Mouse (Mus musculus) heart, embryonic 14.5 days (tissue): ENCODE data around the gene Mdm1. TPM values are rescaled to one million over a fixed set of nuclear protein-coding genes. Genes with fewer than 3 reads are reported as not detected.

Source experiments
- ATAC-seq: fragments of 200-750 bp; cut with Nextera tagmentation; 2 replicates; pipeline ENCODE4 v1.8.0; 2017; ENCODE audit warnings: low read depth, moderate TSS enrichment; ENCODE audit not compliant: insufficient number of reproducible peaks, insufficient read depth, low FRiP score
- H3K27ac ChIP-seq, 2 experiments: fragments of 200-500 bp in 1 of 2; fragments of 300-500 bp in 1 of 2; sonication (generic) in 1 of 2; replicated peaks in 1 of 2; 2 replicates each; pipeline ENCODE4 v1.5.1; 2012 to 2014; ENCODE audit warnings: low read depth in 2 of 2, low read length in 2 of 2, control low read depth in 1 of 2, mild to moderate bottlenecking in 1 of 2, mixed read lengths in 1 of 2; ENCODE audit not compliant: control insufficient read depth in 1 of 2, insufficient read depth in 1 of 2
- H3K27me3 ChIP-seq: fragments of 300-500 bp; sonication (generic); 2 replicates; pipeline ENCODE4 v1.6.1; 2014; ENCODE audit warnings: mild to moderate bottlenecking, low read length, control low read depth; ENCODE audit not compliant: control insufficient read depth, insufficient read depth
- H3K36me3 ChIP-seq: fragments of 300-500 bp; sonication (generic); 2 replicates; pipeline ENCODE4 v1.6.1; 2014; ENCODE audit warnings: mild to moderate bottlenecking, control low read depth, low read length, mixed read lengths; ENCODE audit not compliant: control insufficient read depth, insufficient read depth
- H3K4me1 ChIP-seq, 2 experiments: fragments of 200-500 bp in 1 of 2; fragments of 300-500 bp in 1 of 2; sonication (generic) in 1 of 2; 2 replicates each; pipeline ENCODE4 v1.6.1; 2012 to 2014; ENCODE audit warnings: low read length in 2 of 2, control low read depth in 1 of 2, mixed read lengths in 1 of 2; ENCODE audit not compliant: control insufficient read depth in 2 of 2, insufficient read depth in 2 of 2
- H3K4me2 ChIP-seq: fragments of 300-500 bp; sonication (generic); 2 replicates; pipeline ENCODE4 v1.6.1; 2014; ENCODE audit warnings: mild to moderate bottlenecking, low read length
- H3K4me3 ChIP-seq, 2 experiments: fragments of 200-500 bp in 1 of 2; fragments of 300-500 bp in 1 of 2; sonication (generic) in 1 of 2; 2 replicates each; pipeline ENCODE4 v1.5.1; 2012 to 2014; ENCODE audit warnings: low read length in 2 of 2, mild to moderate bottlenecking in 2 of 2, control low read depth in 1 of 2, low read depth in 1 of 2, moderate library complexity in 1 of 2; ENCODE audit not compliant: control insufficient read depth in 1 of 2, insufficient read depth in 1 of 2
- H3K9ac ChIP-seq: fragments of 300-500 bp; sonication (generic); 2 replicates; pipeline ENCODE4 v1.6.1; 2014; ENCODE audit warnings: mild to moderate bottlenecking, low read length
- H3K9me3 ChIP-seq: fragments of 300-500 bp; sonication (generic); 2 replicates; pipeline ENCODE4 v1.6.1; 2016; ENCODE audit warnings: low read length, control low read depth; ENCODE audit not compliant: control insufficient read depth
- WGBS: fragments of 180-500 bp; shearing (Covaris S2); extraction: QIAGEN DNeasy Blood & Tissue Kit; methylation state at CpG from one replicate; pipeline ENCODE4 v1.1.7; 2014; 5-methylcytosine and 5-hydroxymethylcytosine counted together
- polyA plus RNA-seq: library from polyadenylated mRNA; unstranded; fragments of >200 nt; fragmentation: Nextera tagmentation; extraction: Ambion mirVana; gene quantifications from 2 replicates; pipeline ENCODE4 v1.2.1, GENCODE M21; 2014

The Mdm1 gene
- polyA plus RNA-seq, 1 experiment from 2014 or later, result 12.0 TPM

DNA sequence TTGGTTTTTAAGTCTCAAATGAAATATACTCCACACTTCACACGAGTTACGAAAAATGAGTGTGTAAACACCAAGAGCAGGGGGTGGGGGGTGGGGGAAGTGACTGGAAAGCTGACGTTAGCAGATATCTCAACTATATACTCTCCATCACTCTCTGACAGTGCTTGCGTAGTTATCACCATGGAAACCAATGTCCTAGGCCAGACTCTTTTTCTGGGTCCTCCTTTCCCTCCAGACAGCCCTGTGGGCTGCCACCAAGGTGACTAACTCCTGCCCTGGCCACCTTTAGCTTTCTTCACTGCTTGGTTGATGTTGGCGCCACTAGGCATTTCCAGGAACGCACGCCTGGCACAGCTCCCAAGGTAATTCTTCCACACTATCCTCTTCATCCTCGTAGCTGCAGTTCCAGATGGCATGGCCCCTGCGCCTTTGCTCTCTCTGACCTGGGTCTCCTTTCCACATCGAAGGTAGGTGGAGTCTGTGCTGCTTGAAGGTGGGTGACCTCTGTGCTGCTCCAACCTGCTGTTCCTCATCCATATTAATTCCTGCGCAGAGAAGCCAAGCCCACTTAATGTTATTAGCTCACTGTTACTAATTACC is 29.2 kb upstream of the Mdm1 start:
- Histone ChIP-seq H3K9ac (no peak overlapping the region), H3K4me3 (no peak overlapping the region), H3K27ac (no peak overlapping the region), H3K36me3 (no peaks in the 10 kb centered on the region), H3K9me3 (no peaks in the 10 kb centered on the region), H3K27me3 (no peaks in the 10 kb centered on the region), H3K4me1 (peaks cover 2 to 5% of the 10 kb centered on the region in 2 experiments; a peak in 3 of 4 replicates), H3K4me2 (no peak overlapping the region)
- ATAC-seq, result no peak
- WGBS, result 70% methylated on average over 11 of the region's 11 CpGs

GRCm38 (mm10) chr10:118113256-118113682 is 28.3 kb upstream of the Mdm1 start:
- Histone ChIP-seq H3K27ac (no peak overlapping the region), H3K9ac (no peak overlapping the region), H3K27me3 (no peaks in the 10 kb centered on the region), H3K36me3 (no peaks in the 10 kb centered on the region), H3K4me3 (no peak overlapping the region), H3K4me1 (peaks cover 2 to 5% of the 10 kb centered on the region in 2 experiments; a peak in 3 of 4 replicates), H3K9me3 (no peaks in the 10 kb centered on the region), H3K4me2 (no peak overlapping the region)
- WGBS, result 45% methylated on average over 9 of the region's 9 CpGs
- no peak for ATAC-seq

DNA sequence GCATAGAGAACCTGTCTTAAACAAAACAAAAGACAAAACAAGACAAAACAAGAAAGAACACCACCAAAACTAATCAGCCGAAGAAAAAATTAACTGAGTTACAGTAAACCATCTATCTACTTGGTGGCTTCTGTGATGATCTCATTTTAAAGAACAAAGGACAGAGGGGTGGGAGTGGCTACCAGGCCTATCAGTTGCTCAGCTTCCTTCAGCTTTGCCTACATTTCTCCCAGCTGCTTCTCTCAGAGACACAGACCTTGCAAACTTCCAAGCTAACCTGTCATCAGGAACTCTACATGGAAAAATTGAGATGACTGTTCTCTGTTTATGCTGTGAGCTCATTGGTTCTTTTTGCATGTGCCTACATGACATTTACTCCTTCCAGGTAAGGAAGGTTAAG is 27.3 kb upstream of the Mdm1 start:
- 77% methylated on average over 1 of the region's 1 CpGs for WGBS
- H3K36me3 ChIP-seq, result no peaks in the 10 kb centered on the region
- no peak for ATAC-seq
- H3K4me3 ChIP-seq, result no peak overlapping the region
- H3K4me2 ChIP-seq, result no peak overlapping the region
- no peaks in the 10 kb centered on the region for H3K9me3 ChIP-seq
- H3K4me1 ChIP-seq, result peaks cover 2 to 5% of the 10 kb centered on the region in 2 experiments; a peak in 3 of 4 replicates
- no peaks in the 10 kb centered on the region for H3K27me3 ChIP-seq
- no peak overlapping the region for H3K27ac ChIP-seq
- no peak overlapping the region for H3K9ac ChIP-seq

- H3K4me2 ChIP-seq, result no peak overlapping the region
- H3K27me3 ChIP-seq, result no peaks in the 10 kb centered on the region
- WGBS, result 89% methylated on average over 2 of the region's 2 CpGs
- H3K27ac ChIP-seq, result no peak overlapping the region
- no peaks in the 10 kb centered on the region for H3K36me3 ChIP-seq
- ATAC-seq, result no peak
- H3K9ac ChIP-seq, result no peak overlapping the region
- H3K9me3 ChIP-seq, result no peaks in the 10 kb centered on the region
- H3K4me1 ChIP-seq, result peaks cover 2 to 3% of the 10 kb centered on the region in 2 experiments; a peak in 3 of 4 replicates
- no peak overlapping the region for H3K4me3 ChIP-seq
These were observed 25.2 kb upstream of the Mdm1 start for GRCm38 (mm10) chr10:118116456-118116855.

- Histone ChIP-seq H3K4me2 (peak overlapping the region; percentile 42), H3K9me3 (no peaks in the 10 kb centered on the region), H3K4me3 (no peak overlapping the region), H3K27ac (no peak overlapping the region), H3K27me3 (no peaks in the 10 kb centered on the region), H3K9ac (peak overlapping the region; percentile 11; the same call in 1 of the 2 replicates), H3K4me1 (no peaks in the 10 kb centered on the region), H3K36me3 (no peaks in the 10 kb centered on the region)
- 53% methylated on average over 25 of the region's 25 CpGs for WGBS
- no peak for ATAC-seq
These were observed 20.3 kb upstream of the Mdm1 start for GRCm38 (mm10) chr10:118121047-118121936.

- no peak overlapping the region for H3K4me3 ChIP-seq
- H3K9me3 ChIP-seq, result no peaks in the 10 kb centered on the region
- 50% methylated on average over 13 of the region's 13 CpGs for WGBS
- no peak overlapping the region for H3K27ac ChIP-seq
- H3K4me1 ChIP-seq, result no peaks in the 10 kb centered on the region
- no peaks in the 10 kb centered on the region for H3K27me3 ChIP-seq
- no peaks in the 10 kb centered on the region for H3K36me3 ChIP-seq
- ATAC-seq, result 0 out of 2 replicates have a peak, but pooled peaks have one; percentile 17
- no peak overlapping the region for H3K9ac ChIP-seq
- H3K4me2 ChIP-seq, result peak overlapping the region; percentile 42
These were observed 19.7 kb upstream of the Mdm1 start for GRCm38 (mm10) chr10:118121937-118122285.

DNA sequence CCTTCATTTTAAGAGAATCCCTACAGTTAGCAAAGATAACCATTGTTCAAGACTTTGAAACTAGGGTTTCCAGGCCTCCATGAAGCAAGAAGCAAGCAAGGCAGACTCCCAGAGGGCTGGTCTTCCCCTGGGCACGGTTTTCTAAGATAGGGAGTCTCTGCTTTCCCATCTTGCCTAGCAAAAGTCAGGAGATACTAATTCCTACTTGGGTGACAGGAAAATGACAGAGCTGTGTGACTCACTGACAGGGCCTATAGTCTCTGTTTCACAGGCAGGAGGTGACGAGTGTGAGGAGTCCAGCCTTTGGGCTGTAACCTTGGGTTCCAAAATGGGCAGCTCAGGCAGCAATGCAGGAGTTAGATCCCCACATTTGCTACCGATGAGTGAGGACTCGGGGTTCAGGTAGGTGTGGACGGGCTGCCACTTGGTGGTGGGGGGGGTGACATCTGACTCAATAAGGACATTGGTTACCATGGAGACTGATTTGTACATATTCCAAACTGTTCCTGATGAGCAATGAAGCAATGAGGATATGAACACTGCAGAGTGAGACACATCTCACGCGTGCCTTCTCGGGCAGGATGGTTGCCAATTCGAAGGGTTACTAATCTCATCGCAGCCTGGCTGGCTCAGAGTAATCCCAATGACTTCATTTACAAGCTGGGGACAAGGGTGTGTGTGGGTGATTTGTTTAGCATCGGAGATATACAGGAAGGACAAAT is 19.0 kb upstream of the Mdm1 start:
- no peaks in the 10 kb centered on the region for H3K27me3 ChIP-seq
- H3K4me3 ChIP-seq, result no peak overlapping the region
- no peak overlapping the region for H3K4me2 ChIP-seq
- no peaks in the 10 kb centered on the region for H3K36me3 ChIP-seq
- H3K27ac ChIP-seq, result no peak overlapping the region
- 84% methylated on average over 11 of the region's 11 CpGs for WGBS
- H3K9ac ChIP-seq, result no peak overlapping the region
- ATAC-seq, result no peak
- H3K9me3 ChIP-seq, result no peaks in the 10 kb centered on the region
- no peaks in the 10 kb centered on the region for H3K4me1 ChIP-seq
